Mouse (Mus musculus): Measurements from ENCODE around the gene Nr3c2.

Nr3c2 gene

DNA sequence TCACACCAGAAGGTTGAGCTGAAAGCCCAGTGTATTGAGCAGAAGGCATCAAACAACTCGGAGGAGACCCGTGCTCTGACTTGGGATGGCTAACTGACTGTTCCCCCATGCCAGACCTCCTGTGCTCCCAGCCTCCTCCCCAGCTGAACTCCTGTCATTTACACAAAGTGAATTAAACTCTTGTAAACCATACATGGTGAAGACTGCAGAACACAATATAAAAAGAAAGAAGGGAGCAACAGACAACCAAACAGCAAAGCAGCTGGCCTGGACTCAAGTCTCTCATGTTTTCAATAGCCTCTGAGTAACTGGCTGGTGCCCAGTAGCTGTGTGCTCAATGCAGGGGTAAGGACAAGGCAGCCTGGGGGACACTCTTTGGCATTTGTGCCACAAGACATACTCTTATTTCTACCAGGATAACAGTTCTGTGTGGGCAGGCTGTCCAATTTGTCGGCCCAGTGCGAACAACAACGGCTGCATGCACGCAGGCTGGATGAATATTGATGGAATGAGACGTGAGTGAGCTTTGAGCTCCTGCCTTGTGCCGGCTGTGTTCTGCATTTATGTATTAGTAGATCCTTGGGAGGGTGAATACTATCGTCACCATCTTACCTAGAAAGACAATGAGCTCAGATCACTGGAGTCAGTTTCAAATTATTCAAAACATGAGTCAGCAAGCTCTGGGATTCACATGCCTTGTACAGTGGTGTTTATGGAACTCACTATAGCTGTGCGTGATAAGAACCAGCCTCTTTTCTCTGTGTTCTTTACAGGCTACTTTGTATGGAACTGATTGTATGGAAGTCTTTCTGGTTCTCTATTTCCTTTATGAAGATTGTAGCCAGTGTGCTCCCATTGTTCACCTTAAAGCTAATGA, 152.4 kb downstream of the Nr3c2 start:
- no peak for DNase-seq (ENCODE audit: extremely low read depth, insufficient read length, low spot score)

DNA sequence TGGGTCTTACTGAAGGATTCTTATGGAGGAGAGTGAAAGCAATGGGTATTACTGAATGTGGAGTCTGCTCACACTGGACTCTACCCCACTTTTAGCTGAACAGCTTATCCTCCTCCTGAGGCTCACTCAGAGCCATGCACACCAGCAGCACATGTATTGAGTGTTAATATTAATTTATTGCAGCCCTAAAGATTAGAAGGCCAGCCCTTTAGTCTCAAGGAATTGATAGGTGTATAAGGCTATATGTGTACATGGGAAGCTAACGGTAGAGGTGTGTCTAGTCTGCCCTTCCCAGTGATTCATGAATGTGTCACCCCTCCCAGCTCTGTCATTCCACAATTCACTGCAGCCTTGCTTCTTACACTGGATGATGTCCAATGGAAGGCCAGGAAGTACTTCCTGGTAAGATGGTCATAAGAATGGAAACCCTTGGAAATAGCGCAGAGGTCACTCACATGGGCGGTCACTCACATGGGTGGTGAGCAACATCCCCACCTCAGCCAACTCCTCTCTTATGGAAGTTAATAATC, 156.3 kb downstream of the Nr3c2 start:
- DNase-seq (ENCODE audit: extremely low read depth, insufficient read length, low spot score), result no peak

DNA sequence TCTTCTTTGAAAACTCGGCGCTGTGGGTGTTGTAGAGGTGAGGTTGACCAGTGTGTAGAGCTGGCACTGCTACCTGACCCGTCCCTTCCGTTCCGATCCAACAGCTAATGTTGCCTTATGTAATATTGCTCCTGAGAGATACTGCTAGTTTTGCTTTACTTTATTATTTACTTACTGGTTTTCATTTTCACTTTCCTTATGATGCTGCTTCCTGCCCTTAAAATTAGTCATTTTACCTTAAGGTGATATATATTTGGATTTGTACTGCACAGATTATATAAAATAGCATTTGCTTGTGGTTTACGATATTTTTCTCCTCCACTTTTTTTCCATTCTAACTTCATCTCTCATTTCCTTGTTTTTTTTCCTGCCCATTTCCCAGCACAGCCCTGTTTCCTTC, 157.6 kb downstream of the Nr3c2 start:
- DNase-seq (ENCODE audit: extremely low read depth, insufficient read length, low spot score), result no peak

DNA sequence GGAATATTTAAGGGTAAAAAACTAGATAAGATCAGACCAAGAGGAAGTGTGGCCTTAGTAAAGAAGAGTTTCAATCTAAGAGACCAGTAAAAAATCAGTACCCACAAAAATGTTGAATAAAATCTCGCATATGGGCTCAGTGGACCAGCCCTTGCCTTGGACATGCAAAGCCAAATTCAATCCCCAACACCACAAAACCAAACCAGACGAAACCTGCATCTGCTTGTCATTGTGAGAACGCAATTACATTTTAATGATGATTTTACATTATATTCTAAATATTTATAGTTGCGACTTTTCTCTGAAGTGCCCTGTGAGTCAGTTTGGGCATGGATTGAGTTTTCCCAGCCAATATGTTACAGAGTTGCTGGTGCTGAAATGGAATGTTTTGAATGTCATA, 183.4 kb downstream of the Nr3c2 start:
- DNase-seq (ENCODE audit: extremely low read depth, insufficient read length, low spot score), result no peak

DNA sequence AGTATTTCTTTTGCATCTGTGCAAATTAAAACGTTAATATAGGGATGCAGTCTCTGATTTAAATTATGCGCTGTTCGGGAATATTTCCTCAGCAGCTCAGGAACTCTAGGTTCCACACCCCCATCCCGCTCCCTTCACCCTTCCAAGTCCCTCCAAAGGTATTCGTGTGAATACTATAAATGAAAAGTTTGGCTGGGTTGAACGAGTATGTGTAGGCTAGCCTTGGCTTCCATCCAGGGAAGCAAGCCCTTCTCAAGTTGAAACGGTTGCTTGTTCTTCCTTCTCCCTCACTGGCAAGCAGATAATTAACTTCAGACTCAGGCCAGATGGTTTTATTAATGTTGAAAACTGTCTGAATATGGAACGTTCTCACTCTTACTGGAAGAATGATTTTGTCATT, 186.8 kb downstream of the Nr3c2 start:
- DNase-seq (ENCODE audit: extremely low read depth, insufficient read length, low spot score), result no peak

DNA sequence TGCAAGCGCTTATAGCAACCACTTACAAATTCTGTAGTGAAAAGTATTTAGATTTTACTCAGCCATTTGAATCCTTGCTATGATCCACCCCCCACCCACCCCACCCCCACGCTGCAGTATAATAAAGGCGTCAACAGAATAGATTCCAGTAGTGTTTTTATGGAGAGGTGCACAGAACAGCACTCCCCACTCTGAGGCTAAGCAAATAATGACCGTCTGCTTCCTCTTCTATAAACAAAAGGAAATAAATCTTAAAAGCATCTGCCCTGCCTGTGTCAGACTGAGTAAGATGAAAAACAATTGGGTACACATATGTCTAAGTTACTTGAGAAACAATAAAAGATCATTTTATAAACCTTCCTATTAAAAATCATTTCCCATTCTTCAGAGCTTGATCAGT, 197.5 kb downstream of the Nr3c2 start:
- no peak for DNase-seq (ENCODE audit: extremely low read depth, insufficient read length, low spot score)

DNA sequence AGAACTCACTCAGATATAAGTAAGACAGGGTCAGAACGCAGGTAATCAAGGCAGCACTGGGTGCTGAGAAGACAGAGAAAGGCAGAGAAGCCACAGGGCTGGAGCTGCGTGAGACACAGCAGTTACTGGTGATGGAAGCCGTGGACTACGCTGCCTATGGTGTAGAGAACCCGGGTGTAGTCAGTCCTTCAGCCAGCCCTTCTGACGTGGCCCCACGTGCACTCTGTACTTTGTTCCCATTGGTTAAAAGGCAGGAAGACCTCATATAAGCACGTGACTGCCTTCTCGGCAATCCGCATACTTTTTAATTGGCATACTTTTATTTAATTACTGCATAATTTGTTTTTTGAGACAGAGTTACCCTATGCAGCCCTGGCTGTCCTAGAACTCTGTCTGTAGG, 198.9 kb downstream of the Nr3c2 start:
- no peak for DNase-seq (ENCODE audit: extremely low read depth, insufficient read length, low spot score)

DNA sequence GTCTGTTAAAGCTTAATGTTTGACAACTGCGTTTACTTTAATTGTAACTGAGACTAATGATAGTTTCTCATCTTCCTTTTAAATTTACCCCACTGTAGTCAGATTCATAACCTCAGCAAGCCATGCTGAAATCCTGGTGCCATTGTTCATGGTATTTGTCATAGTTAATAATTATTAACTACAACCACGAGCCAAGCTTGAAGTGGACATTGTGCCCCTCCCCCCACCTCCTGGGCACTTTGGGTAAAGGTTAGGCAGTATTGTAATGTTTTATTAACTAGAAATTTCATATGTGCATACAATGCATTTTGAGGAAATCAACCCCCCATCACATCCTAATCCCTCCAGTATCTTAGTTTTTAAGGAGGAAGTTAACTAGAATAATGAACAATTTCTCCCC, 201.1 kb downstream of the Nr3c2 start:
- DNase-seq (ENCODE audit: extremely low read depth, insufficient read length, low spot score), result no peak

DNA sequence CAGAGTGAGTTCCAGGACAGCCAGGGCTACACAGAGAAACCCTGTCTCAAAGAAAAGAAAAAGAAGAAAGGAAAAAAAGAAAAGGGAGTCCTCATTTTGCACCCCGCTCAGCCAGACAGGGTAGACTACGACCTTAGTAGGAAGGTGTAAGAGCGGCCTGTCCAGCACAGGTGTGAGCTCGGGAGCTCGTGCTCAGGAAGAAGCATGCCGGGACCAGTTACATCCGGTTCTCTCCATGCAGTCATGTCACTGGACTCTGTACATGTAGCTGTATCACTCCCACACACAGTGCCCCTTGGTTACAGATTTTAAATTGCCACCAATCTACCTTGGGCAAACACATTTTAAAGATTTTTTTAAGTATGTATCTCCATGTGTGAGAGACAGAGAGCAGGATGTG, 203.6 kb downstream of the Nr3c2 start:
- DNase-seq (ENCODE audit: extremely low read depth, insufficient read length, low spot score), result no peak

DNA sequence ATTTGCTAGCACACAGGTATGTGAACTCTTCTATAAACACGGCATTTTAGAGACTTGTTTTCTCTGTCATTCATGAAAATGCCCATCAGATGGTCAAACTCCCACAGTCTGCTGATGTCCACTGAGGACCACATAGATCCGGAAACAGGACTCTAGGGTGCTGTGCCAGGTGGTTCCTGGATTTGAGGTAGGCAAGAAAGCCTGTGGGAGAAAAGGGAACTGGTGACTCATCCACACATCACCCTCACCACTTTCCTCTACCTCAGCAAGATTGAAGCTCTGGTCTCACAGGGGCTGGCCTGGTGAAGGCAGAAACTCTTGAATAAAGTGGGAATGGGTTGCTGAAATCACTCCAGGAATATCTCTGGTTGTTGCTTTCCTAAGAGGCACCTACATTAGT, 213.5 kb downstream of the Nr3c2 start:
- no peak for DNase-seq (ENCODE audit: extremely low read depth, insufficient read length, low spot score)

DNA sequence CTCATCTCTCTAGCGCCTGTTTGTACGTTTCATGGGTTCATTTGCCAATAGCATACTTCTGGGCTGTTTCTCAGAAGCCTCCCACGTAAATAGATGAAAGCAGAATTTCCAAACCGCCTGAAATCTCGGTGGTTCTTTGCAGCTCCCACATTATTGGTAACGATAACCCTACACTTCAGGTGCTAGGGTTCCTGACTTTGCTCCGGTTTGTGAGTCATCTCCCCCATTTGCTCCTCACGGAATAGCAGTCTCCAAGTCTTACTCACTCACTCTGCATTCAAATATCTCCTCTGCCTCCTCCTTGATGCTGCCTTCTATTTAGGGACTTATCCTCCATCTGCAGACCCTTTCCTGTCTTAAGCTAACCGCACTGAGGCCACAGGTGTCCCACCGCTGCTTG, 215.5 kb downstream of the Nr3c2 start:
- no peak for DNase-seq (ENCODE audit: extremely low read depth, insufficient read length, low spot score)

DNA sequence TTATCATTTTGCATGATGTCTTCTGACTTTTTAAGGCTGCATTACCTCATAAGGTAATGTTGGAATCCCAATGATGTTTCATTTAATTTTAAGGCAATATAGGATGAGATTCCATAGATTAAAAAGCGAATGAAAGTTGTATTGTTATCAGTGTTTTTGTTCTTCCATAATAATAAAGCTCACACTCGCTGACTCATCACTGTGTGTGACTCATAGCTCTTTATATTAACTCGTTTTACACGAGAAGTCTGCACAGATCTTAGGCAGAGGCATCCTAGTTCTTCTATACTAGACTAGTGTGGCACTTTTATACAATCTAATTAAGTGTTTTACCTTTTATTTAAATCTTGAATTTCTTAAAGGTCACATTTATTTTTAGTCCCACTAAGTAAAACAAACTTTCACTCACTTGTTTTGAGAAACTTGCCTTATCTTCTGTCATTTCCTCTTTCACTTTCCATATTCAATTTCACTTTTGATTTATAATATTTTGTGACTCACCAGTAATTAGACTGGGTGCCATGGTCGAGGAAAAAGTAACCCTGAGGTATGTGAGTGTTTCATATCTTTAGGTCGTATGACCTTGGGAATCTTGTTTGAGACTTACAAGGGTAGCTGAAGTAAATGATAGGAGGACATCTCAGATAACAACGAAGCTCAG, 217.3 kb downstream of the Nr3c2 start:
- no peak for DNase-seq (ENCODE audit: extremely low read depth, insufficient read length, low spot score)

DNA sequence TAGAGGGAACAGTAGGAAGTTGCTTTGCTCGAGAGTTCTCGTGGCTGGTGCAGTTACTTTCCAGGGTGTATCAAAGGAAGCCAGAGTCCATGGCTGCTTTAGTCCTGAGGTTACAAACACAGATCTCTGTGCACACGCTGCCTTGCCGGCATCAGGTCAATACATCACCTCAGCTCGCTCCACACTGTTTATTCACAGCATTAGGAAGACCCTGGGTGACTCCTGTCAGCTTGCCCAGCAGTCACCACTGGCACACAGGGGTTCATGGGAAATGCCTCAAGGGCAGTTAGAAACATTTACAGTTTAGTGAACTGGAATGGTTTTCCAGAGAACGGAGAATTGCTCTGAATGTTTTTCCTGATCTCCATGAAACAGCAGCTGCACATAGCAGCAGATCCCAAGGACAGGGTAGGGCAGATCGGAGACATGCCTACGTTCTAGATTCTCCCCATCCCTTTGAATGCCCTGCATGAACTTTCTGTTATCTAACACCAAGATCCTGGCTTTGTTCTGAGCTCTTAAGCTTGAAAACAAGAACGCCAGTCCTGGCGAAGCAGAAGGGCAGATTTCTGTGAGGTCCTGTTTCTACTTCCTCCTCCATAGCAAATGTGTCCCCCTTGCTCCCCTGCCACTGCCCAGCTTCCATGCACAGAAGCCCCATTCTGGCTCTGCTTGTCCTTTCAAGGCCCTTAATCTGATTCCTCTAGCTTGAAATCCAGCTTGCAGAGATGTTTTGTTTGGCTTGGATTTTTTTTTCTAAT, 221.7 kb downstream of the Nr3c2 start:
- no peak for DNase-seq (ENCODE audit: extremely low read depth, insufficient read length, low spot score)

DNA sequence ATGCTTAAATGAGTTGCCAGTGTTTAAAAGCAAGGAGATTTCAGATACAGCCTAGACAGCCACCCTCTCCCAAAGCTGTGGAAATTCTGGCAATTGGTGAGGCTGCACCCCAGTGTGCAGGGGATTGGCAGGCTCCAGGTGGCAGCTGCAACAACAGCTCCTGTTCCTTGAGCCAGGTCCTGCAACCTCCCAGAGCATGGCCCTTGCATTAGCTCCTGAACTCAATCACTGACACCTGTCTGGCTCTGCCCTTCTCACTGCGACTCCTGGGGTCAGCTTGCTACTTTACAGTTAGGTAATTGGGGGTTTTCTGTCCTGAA, 222.3 kb downstream of the Nr3c2 start:
- no peak for DNase-seq (ENCODE audit: extremely low read depth, insufficient read length, low spot score)

DNA sequence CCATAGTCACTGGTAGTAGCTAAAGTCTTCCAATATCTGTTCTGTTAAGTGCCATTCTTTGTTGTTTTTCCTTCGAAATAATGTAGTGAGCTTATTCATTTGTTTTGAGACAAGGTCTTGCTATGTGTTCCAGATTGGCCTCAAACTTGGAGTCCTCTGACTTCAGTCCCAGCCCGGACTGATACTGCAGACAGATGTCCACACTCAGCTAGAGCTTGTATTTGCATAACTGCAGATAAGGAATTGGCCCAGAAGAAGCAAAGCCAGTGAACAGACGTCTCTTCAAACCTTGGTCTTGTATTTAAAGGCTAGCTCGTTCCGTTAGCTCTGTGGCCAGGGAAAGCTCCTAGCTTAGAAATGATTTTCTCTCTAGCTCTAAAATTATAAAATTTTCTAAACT, 223.1 kb downstream of the Nr3c2 start:
- DNase-seq (ENCODE audit: extremely low read depth, insufficient read length, low spot score), result no peak

DNA sequence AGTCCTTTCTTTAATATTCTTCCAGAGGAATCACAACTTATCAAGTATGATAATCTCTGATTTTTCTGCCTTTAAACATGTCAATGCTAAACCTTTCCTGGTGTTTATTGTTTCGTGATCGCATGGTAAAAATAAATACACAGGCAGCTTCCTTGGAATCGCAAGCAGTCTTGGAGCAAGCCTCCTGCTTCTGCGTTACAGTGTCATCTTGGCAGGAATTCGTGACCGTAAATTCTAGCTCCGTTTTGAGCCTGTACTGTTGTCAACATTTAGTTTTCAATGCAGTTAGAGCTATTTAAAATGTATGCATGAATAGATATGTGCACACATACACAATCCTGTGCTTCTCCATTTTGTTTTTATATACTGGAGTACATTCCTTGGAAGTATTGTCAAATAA, 226.5 kb downstream of the Nr3c2 start:
- no peak for DNase-seq (ENCODE audit: extremely low read depth, insufficient read length, low spot score)

DNA sequence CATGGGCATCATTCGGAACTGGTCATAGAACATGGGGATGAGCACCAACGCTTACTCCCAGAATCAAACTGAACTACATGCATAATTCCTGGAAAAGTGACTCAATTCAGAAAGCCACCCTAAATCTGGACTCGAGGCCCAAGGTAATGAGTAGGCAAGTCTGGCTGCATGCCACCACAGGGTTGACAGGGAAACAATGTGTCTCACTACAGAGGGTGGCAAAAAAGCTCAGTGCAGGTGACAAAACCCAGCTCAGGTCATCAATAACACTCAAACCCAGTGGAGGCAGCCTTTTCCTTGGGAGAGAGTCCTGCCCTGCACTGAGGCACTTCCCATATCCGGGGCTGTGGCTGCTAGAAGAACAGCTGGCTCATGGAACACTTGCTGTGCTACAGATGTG, 228.8 kb downstream of the Nr3c2 start:
- no peak for DNase-seq (ENCODE audit: extremely low read depth, insufficient read length, low spot score)

DNA sequence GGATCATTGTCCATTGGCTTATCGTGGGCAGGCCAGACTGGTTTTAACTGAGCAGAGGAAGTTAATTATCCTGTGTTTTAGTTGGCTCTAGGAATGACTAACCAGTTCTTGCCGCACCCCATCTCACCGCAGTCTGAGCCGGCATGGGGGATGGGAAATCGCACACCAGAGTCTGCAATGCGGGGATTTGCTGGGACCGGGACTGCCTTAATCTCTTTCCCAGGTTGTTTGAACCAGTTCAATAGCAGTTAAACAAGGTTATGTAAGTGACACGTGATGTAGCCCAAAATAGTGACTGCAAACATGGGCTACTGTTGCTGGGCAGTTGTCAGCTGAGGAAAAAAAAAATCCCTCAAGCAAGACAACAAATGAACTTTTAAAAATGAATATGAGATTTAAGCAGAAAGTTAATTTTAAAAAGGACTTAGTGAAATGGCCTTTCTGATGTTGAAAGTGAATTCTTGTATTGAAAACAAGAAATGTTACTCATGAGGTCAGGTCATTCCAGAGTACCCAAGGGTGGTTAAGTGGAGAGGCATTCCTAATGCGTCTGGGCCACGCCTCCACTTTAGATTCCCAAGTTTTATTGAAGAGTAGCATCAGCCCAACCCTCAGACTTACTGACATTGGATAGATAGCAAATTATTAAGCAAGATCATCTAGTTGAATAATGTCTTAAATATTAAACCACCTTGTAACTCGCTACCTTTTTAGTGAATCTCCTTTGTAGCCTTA, 233.8 kb downstream of the Nr3c2 start:
- no peak for DNase-seq (ENCODE audit: extremely low read depth, insufficient read length, low spot score)

DNA sequence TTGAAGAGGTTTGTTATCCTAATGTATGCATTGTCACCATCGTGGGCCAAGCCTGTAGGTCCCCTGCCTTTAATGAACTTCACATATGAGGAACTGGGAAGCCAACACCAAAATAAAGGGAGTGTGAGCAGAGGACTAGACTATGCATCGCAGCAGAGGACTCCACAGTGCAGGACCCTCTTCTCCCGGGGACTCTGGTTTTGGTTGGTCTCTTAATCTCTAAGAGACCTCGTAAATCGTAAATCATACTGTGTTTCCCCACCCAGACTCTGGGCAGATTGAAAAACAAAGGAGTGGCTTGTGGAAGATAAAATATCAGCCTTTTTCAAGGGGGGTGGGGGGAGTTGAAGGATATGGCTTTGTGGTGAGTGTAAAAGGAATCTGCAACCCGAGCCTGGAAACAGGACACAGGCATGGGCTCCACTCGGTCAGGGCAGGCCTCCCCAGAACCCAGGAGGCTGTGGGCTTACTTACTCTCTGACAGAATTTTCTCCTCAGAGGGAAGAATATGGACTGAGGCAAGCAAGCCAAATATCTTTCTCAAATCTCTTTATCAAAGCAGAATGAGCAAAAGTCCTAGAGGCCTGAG, 234.6 kb downstream of the Nr3c2 start:
- no peak for DNase-seq (ENCODE audit: extremely low read depth, insufficient read length, low spot score)

DNA sequence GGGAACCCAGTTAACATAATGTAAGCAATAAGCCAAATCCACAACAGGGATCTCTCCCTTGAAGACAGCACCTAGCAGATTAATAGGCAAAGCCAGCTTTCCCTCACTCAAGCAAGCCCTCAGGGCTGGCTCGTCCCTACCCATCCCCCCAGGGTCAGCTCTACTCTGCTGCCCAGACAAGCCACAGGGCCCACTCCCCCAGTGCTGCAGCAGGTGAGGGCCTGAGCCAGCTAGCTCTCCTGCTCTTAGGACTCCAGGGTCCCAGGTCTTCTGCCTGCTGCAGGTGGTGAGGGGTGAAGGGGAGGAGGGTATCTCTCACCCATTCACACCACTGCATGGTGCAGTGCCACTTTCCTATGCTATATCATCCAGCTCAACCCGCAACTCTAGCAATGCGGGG, 246.0 kb downstream of the Nr3c2 start:
- DNase-seq (ENCODE audit: extremely low read depth, insufficient read length, low spot score), result no peak

DNA sequence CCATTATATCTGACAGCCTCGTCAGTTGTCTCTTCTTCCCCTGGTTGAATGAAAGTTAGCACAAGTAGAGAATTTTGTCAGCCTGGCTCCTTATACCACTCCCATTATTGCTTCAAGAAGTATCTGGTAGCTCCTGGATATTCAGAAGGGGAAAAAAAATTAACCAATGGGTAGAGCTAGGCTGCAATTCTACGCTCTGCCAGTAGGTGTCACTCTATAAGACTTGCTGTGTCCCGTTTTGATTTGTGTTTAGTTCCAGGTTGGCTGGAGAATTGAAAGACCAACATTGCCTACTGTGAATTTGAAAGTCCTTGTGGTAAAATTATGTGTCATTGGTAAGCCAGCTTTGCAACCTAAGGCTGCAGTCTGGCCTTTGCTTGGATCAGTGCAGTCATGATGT, 255.3 kb downstream of the Nr3c2 start:
- no peak for DNase-seq (ENCODE audit: extremely low read depth, insufficient read length, low spot score)
